Mouse (Mus musculus) cerebellum, adult 2 months (tissue): Measurements from ENCODE around the gene Htt. TPM values are rescaled to one million over a fixed set of nuclear protein-coding genes. Genes with fewer than 3 reads are reported as not detected.

ENCODE experiments used
- DNase-seq, 2 experiments: peaks; one replicate each; pipeline ENCODE4 v3.0.0; 2021
- H3K27ac ChIP-seq: fragments of 200-500 bp; 2 replicates; pipeline ENCODE4 v1.5.1; 2012; ENCODE audit warnings: low read length, control low read depth, inconsistent platforms; ENCODE audit not compliant: insufficient read depth
- H3K27me3 ChIP-seq: fragments of 200-500 bp; 2 replicates; pipeline ENCODE4 v1.6.1; 2012; ENCODE audit warnings: inconsistent platforms, mild to moderate bottlenecking, low read length, moderate library complexity; ENCODE audit not compliant: control insufficient read depth, insufficient read depth
- H3K4me1 ChIP-seq: fragments of 200-500 bp; 2 replicates; pipeline ENCODE4 v1.6.1; 2011; ENCODE audit warnings: low read length; ENCODE audit not compliant: control insufficient read depth, insufficient read depth
- H3K4me3 ChIP-seq: fragments of 200-500 bp; replicated peaks from 2 replicates; pipeline ENCODE3; 2011; ENCODE audit warnings: mild to moderate bottlenecking, low read depth, low read length, control low read depth; ENCODE audit not compliant: insufficient read depth
- CTCF ChIP-seq: fragments of 200-500 bp; IDR thresholded peaks from 2 replicates; pipeline ENCODE4 v1.5.1; 2011; ENCODE audit warnings: low read depth, mild to moderate bottlenecking, control low read depth, low read length, moderate library complexity, borderline replicate concordance; ENCODE audit not compliant: insufficient read depth
- POLR2A ChIP-seq: fragments of 200-500 bp; IDR thresholded peaks from 2 replicates; pipeline ENCODE4 v1.6.1; 2011; ENCODE audit warnings: low read length, control low read depth, borderline replicate concordance; ENCODE audit not compliant: insufficient read depth
- WGBS: fragments of 180-500 bp; shearing (Covaris S2); methylation state at CpG from one replicate; pipeline ENCODE4 v1.1.7; 2018; 5-methylcytosine and 5-hydroxymethylcytosine counted together
- polyA plus RNA-seq: library from polyadenylated mRNA; depleted of rRNA; stranded (reverse); fragments of >200 nt; gene quantifications from 2 replicates; pipeline ENCODE4 v1.2.3, GENCODE M21; 2012

Htt gene
- polyA plus RNA-seq, 1 experiment: 45.4 TPM

DNA sequence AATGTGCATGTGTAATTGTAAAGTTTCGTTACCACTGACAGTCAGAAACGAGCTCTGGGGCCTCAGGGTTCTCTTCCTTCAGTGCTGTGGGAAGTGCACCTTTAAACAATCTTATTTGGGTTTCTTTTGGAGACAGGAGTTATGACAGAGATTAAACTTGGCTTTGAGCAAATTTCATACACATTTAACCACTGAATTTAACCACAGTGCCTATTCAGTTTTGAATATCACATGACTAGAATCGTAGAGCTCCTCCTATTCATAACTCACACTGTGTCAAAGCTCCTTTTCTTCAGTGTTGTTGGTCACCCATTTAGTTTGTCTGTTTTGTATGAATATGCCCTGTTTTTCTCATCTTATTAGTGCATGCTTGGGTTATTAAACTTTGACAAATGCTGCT, 10.3 kb downstream of the Htt start:
- DNase-seq: no peak
- Histone ChIP-seq H3K4me1 (peaks cover 7% of the 10 kb centered on the region; the same call in 1 of the 2 replicates), H3K27me3 (no peaks in the 10 kb centered on the region), H3K27ac (no peak overlapping the region), H3K4me3 (no peak overlapping the region)
- WGBS: 91% methylated on average over 3 of the region's 3 CpGs
- TF ChIP-seq CTCF: no peak
- TF ChIP-seq POLR2A: no peak

DNA sequence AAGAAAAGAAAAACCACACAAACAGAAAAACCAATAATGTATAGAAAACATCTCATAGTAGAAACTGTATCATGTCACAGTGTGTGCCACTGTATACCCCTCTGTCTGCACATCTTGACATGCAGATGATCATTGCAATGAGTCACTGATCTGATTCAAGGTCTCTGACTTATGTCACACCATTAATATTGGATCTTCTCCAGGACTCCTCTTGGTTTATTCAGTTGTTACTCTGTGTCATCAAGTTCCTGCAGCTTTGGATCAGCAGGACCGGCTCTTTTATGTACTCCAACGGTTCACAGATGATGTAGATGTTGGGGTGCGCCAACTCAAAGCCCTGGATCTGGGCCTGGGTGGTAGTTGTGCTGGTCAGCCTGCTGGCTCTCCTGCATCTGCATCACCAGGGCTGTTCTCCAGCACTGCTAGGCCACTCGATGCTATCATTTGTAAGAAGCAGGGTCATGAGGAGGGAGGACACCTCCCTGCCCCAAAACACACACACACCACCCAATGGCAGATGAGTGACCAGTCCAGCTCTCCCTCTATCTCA, 11.2 kb downstream of the Htt start:
- Histone ChIP-seq H3K4me1 (peaks cover 7% of the 10 kb centered on the region; the same call in 1 of the 2 replicates), H3K4me3 (no peak overlapping the region), H3K27ac (no peak overlapping the region), H3K27me3 (no peaks in the 10 kb centered on the region)
- DNase-seq: peak in 1 of 2 experiments; percentile 12
- TF ChIP-seq CTCF (no peak), POLR2A (no peak)
- 38% methylated on average over 4 of the region's 4 CpGs for WGBS

DNA sequence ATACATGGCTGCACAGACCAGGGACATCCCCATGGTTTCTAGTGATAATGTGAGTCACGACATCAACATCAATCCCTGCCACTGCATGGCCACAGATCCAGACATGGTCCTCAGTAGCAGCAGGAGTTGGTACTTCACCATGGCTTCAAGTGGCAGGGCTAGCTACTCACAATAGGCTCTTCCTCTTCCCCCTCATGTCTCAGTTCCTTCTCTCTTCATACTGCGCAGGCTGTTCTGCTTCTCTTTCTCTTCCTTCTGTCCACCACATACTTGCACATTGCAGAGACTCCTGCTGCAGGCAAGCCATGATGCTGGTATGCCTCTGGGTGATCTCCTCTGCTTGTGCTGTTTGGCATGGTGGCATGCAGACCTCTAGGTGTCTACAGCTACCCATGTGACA, 11.9 kb downstream of the Htt start:
- no peak for TF ChIP-seq POLR2A
- TF ChIP-seq CTCF: no peak
- peaks cover 7% of the 10 kb centered on the region; the same call in 1 of the 2 replicates for H3K4me1 ChIP-seq
- H3K27me3 ChIP-seq: no peaks in the 10 kb centered on the region
- DNase-seq: no peak
- no peak overlapping the region for H3K4me3 ChIP-seq
- WGBS: 72% methylated on average over 2 of the region's 2 CpGs
- no peak overlapping the region for H3K27ac ChIP-seq

DNA sequence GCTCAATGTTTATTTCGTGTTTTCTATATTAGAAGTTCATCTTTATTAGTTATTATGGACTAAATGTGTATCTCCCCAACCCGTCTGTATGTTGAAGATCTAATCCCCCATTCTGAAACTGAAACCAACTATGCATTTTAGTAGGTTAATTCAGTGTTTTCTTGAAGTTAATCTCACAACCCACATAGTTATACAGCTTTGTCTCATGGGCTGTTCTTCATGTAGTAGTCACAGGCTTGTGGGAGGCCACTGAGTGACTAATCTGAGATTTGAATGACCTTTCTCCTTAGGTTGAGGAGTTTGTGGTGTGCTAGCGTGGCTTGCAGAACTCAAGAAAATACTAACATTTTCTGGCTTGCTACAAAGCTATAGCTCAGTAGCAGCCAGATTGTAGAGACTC, 23.5 kb downstream of the Htt start:
- TF ChIP-seq CTCF: no peak
- TF ChIP-seq POLR2A: no peak
- no peak for DNase-seq
- Histone ChIP-seq H3K27ac (no peak overlapping the region), H3K4me3 (no peak overlapping the region), H3K4me1 (0 out of 2 replicates have a peak, but pooled peaks cover 4% of the 10 kb centered on the region), H3K27me3 (no peaks in the 10 kb centered on the region)
- 95% methylated on average over 3 of the region's 3 CpGs for WGBS

DNA sequence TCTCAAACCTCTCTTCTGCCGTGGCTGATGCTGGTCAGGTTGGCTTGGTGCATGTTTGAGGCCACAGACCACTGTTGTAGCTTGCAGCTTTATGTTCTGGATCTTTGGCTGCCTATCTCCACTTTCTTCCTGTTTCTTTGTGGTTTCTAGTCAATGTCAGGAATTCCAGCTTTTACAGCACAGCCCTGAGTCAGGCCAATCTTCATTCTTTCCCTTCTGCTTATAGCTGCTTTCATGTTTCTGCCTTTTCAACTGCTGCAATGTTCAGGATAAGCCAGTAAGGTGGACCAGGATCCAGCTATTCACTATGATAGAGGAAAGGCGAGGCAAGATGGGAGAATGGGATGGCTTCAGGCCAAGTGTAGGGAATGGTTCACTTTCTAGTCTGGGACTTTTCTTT, 29.6 kb downstream of the Htt start:
- 80% methylated on average over 2 of the region's 2 CpGs for WGBS
- TF ChIP-seq POLR2A (no peak), CTCF (no peak)
- no peaks in the 10 kb centered on the region for H3K27me3 ChIP-seq
- DNase-seq: no peak
- H3K4me1 ChIP-seq: no peaks in the 10 kb centered on the region
- H3K27ac ChIP-seq: no peak overlapping the region
- no peak overlapping the region for H3K4me3 ChIP-seq

DNA sequence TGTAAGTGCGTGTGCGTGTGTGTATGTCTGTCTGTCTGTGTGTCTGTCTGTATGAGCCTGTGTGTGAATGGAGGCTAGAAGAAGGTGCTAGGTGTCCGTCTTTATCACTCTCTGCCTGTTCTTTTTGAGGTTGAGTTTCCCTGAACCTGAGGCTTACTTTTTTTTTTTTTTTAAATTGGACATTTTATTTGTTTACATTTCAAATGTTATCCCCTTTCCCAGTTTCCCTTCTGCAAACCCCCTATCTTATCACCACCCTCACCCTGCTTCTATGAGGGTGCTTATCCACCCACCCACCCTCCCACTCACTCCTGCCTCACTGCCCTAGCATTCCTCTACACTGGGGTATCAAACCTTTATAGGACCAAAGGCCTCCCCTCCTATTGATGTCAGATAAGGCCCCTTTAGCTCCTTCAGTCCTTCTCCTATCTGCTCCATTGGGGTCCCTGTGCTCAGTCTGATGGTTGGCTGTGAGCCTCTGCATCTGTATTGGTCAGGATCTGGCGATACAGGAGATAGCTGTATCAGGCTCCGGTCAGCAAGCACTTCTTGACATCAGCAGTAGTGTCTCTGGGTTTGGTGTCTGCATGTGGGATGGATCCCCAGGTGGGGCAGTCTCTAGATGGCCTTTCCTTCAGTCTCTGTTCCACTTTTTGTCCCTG, 38.9 kb downstream of the Htt start:
- 95% methylated on average over 5 of the region's 5 CpGs for WGBS
- no peaks in the 10 kb centered on the region for H3K4me1 ChIP-seq

DNA sequence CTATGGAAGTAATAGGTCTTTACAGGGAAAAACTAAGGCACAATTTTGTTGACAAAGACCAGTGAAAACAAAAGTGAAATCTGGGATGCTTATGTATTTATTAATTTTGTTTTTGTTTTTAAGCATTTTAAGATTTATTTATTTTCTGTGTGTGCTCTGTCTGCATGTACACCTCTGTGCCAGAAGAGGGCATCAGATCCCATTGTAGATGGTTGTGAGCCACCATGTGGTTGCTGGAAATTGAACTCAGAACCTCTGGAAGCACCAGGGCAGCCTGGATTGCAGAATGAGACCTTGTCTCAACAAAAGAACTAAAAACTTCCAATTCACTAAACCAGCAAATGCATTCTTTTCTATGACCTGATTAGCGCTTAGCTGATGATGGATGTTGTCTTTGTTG, 44.5 kb downstream of the Htt start:
- H3K4me3 ChIP-seq: no peak overlapping the region
- WGBS: 97% methylated on average over 1 of the region's 1 CpGs
- H3K27ac ChIP-seq: no peak overlapping the region
- no peak for DNase-seq
- H3K4me1 ChIP-seq: no peaks in the 10 kb centered on the region
- H3K27me3 ChIP-seq: no peaks in the 10 kb centered on the region
- no peak for TF ChIP-seq CTCF
- TF ChIP-seq POLR2A: no peak

More for the DNA sequence above, 38.9 kb downstream of the Htt start:
- TF ChIP-seq CTCF (no peak), POLR2A (no peak)
- DNase-seq: no peak
- no peak overlapping the region for H3K4me3 ChIP-seq
- H3K27me3 ChIP-seq: no peaks in the 10 kb centered on the region
- H3K27ac ChIP-seq: no peak overlapping the region

DNA sequence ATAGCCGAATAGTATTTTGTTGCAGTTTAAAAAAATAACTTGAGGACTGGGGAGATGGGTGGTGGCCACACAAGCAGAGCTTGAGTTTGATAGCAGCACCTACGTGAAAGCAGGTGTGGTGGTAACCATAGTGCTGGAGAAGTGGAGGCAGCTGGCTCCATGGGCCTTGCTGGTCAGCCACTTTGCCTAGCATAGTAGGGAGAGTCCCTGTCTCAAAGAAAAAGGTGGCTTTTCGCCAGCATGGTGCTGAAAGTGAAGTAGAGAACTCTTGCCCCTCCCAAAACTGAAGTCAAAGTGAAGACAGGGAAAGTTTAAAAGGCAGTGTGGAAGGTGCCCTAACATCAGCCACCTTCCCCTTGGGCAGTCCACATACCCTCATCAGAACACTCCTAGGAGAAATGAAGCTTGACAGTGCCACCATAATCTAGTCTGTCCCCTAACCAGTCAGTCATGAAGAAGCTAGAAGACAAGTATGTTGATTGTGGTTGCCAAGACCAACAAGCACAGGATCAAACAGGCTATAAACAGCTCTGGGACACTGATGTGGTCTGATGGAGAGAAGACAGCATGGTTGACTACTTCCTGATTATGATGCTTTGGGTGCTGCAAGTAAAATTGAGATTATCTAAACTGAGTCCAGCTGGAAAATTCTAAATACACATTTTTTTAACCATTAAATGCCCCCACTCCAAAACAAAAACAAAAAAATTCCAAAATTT, 61.0 kb downstream of the Htt start:
- H3K27me3 ChIP-seq: no peaks in the 10 kb centered on the region
- WGBS: 95% methylated on average over 3 of the region's 3 CpGs
- H3K4me3 ChIP-seq: no peak overlapping the region
- TF ChIP-seq CTCF (no peak), POLR2A (no peak)
- H3K4me1 ChIP-seq: no peaks in the 10 kb centered on the region
- DNase-seq: no peak
- H3K27ac ChIP-seq: no peak overlapping the region
